ENCODE assay signal across 21 mouse cellular contexts in the genomic region with DNA sequence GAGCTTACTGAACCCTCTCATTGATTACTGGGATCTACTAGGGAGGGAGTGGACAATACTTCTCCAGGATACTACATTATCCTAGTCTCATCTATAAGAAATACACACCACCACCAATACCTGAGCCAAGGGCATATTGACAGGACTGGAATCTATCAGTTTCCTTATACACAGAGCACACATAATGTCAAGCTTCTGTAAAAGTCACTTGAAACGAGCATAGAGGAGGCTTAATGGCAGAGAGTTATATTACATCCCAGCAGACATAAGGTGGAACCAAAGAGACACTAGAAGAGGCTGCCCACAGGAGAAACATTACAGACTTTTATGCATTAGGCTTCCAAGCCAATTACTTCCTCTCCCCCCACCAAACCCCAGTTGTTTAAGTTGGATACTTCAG. TPM values are rescaled to one million over a fixed set of nuclear protein-coding genes. Genes with fewer than 3 reads are reported as not detected.
"Had no signal": no experiment of that assay in that cellular context is flagged by ENCODE, and none has a peak within 500 bp of the region (broad histone marks: within the 10 kb centered on the region; RNA-seq: fewer than 3 reads in every experiment).

No protein-coding gene starts in this region.

- ATAC-seq: liver, embryonic 12.5 days had no signal

- DNase-seq: kidney, adult 8-10 months; kidney, postnatal 25 days; lung, embryonic 14.5 days; lung, postnatal 10 days; lung, postnatal 4 days; spleen, adult 18-20 months; thymus, adult 18-20 months; thymus, postnatal 14 days had no signal

- H3K4me1 ChIP-seq: limb, embryonic 15.5 days; liver, embryonic 12.5 days; neural tube, embryonic 12.5 days had no signal

- H3K4me3 ChIP-seq: left cerebral cortex, adult 2 months; limb, embryonic 15.5 days; liver, embryonic 12.5 days; myocyte; neural tube, embryonic 12.5 days had no signal

- H3K27ac ChIP-seq: left cerebral cortex, adult 2 months; limb, embryonic 15.5 days; liver, embryonic 12.5 days; neural tube, embryonic 12.5 days had no signal

- H3K27me3 ChIP-seq: limb, embryonic 15.5 days; liver, embryonic 12.5 days; neural tube, embryonic 12.5 days had no signal

- H3K9ac ChIP-seq: limb, embryonic 15.5 days; liver, embryonic 12.5 days; lung, embryonic 14.5 days; neural tube, embryonic 12.5 days had no signal

- H3K4me2 ChIP-seq: limb, embryonic 15.5 days; liver, embryonic 12.5 days; lung, embryonic 14.5 days; neural tube, embryonic 12.5 days had no signal

- H3K9me3 ChIP-seq: limb, embryonic 15.5 days; liver, embryonic 12.5 days; neural tube, embryonic 12.5 days had no signal

- H3K36me3 ChIP-seq: limb, embryonic 15.5 days; liver, embryonic 12.5 days; neural tube, embryonic 12.5 days had no signal

RNA-seq across cellular contexts. Expression of gene Gm18336, which starts 13.6 kb away (rescaled TPM):
- total RNA-seq: megakaryocyte, adult 5-6 weeks; neutrophil, adult 5-6 weeks had no signal
- polyA plus RNA-seq: kidney, embryonic 16.5 days; limb, embryonic 11.5 days; limb, embryonic 15.5 days; liver, embryonic 12.5 days; liver, embryonic 16.5 days; lung, embryonic 14.5 days; myocyte; neural tube, embryonic 12.5 days; stomach, embryonic 14.5 days had no signal

RNA-seq across cellular contexts. Expression of gene Zfp92, which starts 26.0 kb away (rescaled TPM):
- total RNA-seq: megakaryocyte, adult 5-6 weeks; neutrophil, adult 5-6 weeks had no signal
- polyA plus RNA-seq: kidney, embryonic 16.5 days; liver, embryonic 12.5 days; liver, embryonic 16.5 days; myocyte had no signal

RNA-seq across cellular contexts. Expression of gene Gm45015, which starts 48.3 kb away (rescaled TPM):
- total RNA-seq: layer of hippocampus, postnatal 25 days; left cerebral cortex, adult 2 months; left cerebral cortex, postnatal 25 days; megakaryocyte, adult 5-6 weeks; neutrophil, adult 5-6 weeks had no signal
- polyA plus RNA-seq: kidney, embryonic 16.5 days; limb, embryonic 11.5 days; limb, embryonic 15.5 days; liver, embryonic 12.5 days; liver, embryonic 16.5 days; lung, embryonic 14.5 days; myocyte; neural tube, embryonic 12.5 days; stomach, embryonic 14.5 days had no signal

RNA-seq across cellular contexts. Expression of gene Trex2, which starts 50.2 kb away (rescaled TPM):
- total RNA-seq: layer of hippocampus, postnatal 25 days; left cerebral cortex, adult 2 months; left cerebral cortex, postnatal 25 days; megakaryocyte, adult 5-6 weeks; neutrophil, adult 5-6 weeks had no signal
- polyA plus RNA-seq: kidney, embryonic 16.5 days; limb, embryonic 11.5 days; liver, embryonic 12.5 days; liver, embryonic 16.5 days; myocyte; neural tube, embryonic 12.5 days; stomach, embryonic 14.5 days had no signal
